Mouse (Mus musculus) midbrain, embryonic 14.5 days (tissue): Measurements from ENCODE around the gene Gm21680. TPM values are rescaled to one million over a fixed set of nuclear protein-coding genes. Genes with fewer than 3 reads are reported as not detected.
"Not testable (repeated sequence)": the region's sequence is repeated elsewhere in the genome, so short reads cannot be mapped to it uniquely, and the experiment has no call there.

Source experiments
- ATAC-seq: fragments of 200-750 bp; cut with Nextera tagmentation; 2 replicates; pipeline ENCODE4 v1.8.0; 2017; ENCODE audit warnings: moderate number of reproducible peaks, moderate library complexity; ENCODE audit not compliant: low FRiP score, low TSS enrichment
- DNase-seq: peaks from one replicate; pipeline ENCODE4 v3.0.0-alpha.2; 2015
- H3K27ac ChIP-seq: fragments of 300-500 bp; sonication (generic); replicated peaks from 2 replicates; pipeline ENCODE4 v1.5.1; 2014; ENCODE audit warnings: mild to moderate bottlenecking, low read depth, low read length, moderate library complexity
- H3K27me3 ChIP-seq: fragments of 300-500 bp; sonication (generic); 2 replicates; pipeline ENCODE4 v1.6.1; 2014; ENCODE audit warnings: low read length, control low read depth, mixed read lengths; ENCODE audit not compliant: control insufficient read depth, insufficient read depth
- H3K36me3 ChIP-seq: fragments of 300-500 bp; sonication (generic); 2 replicates; pipeline ENCODE4 v1.6.1; 2014; ENCODE audit warnings: low read length, control low read depth; ENCODE audit not compliant: control insufficient read depth, insufficient read depth
- H3K4me1 ChIP-seq: fragments of 300-500 bp; sonication (generic); 2 replicates; pipeline ENCODE4 v1.6.1; 2014; ENCODE audit warnings: mild to moderate bottlenecking, antibody characterized with exemption, low read length, control low read depth; ENCODE audit not compliant: control insufficient read depth, insufficient read depth
- H3K4me2 ChIP-seq: fragments of 300-500 bp; sonication (generic); 2 replicates; pipeline ENCODE4 v1.6.1; 2014; ENCODE audit warnings: mild to moderate bottlenecking, low read length, moderate library complexity
- H3K4me3 ChIP-seq: fragments of 300-500 bp; sonication (generic); replicated peaks from 2 replicates; pipeline ENCODE4 v1.5.1; 2014; ENCODE audit warnings: low read depth, low read length
- H3K9ac ChIP-seq: fragments of 300-500 bp; sonication (generic); replicated peaks from 2 replicates; pipeline ENCODE4 v1.6.1; 2014; ENCODE audit warnings: mild to moderate bottlenecking, low read length, moderate library complexity
- H3K9me3 ChIP-seq: fragments of 300-500 bp; sonication (generic); 2 replicates; pipeline ENCODE4 v1.6.1; 2016; ENCODE audit warnings: low read length, control low read depth, mixed read lengths; ENCODE audit not compliant: control insufficient read depth
- WGBS: fragments of 180-500 bp; shearing (Covaris S2); extraction: QIAGEN DNeasy Blood & Tissue Kit; methylation state at CpG from one replicate; pipeline ENCODE4 v1.1.7; 2014; 5-methylcytosine and 5-hydroxymethylcytosine counted together
- polyA plus RNA-seq: library from polyadenylated mRNA; unstranded; fragments of >200 nt; fragmentation: Nextera tagmentation; extraction: Ambion mirVana; gene quantifications from 2 replicates; pipeline ENCODE4 v1.2.1, GENCODE M21; 2014

The Gm21680 gene
- 0.18 TPM in 1 of 2 replicates, not detected in the other for polyA plus RNA-seq

- H3K9me3 ChIP-seq, DNase-seq, H3K36me3 ChIP-seq, H3K9ac ChIP-seq, H3K27ac ChIP-seq, ATAC-seq, H3K4me2 ChIP-seq, H3K27me3 ChIP-seq, H3K4me3 ChIP-seq, H3K4me1 ChIP-seq: not testable (repeated sequence)
- no CpG with 5 or more reads among the region's 2 CpGs for WGBS
These were observed at the start of gene Gm21680 for GRCm38 (mm10) chr5:25972563-25972962. TSS of gene Gm21680 (minus strand) at chr5:25972663.

GRCm38 (mm10) chr5:26007697-26008096, 35.2 kb upstream of the Gm21680 start:
- H3K27ac ChIP-seq, H3K4me1 ChIP-seq, DNase-seq, H3K9me3 ChIP-seq, H3K9ac ChIP-seq, H3K27me3 ChIP-seq, H3K4me3 ChIP-seq, H3K36me3 ChIP-seq: not testable (repeated sequence)
- ATAC-seq: peak; percentile 40; the same call in 1 of the 2 replicates
- peak overlapping the region; percentile 64 for H3K4me2 ChIP-seq
- 69% methylated on average over 6 of the region's 7 CpGs for WGBS

GRCm38 (mm10) chr5:26006937-26007695, 34.7 kb upstream of the Gm21680 start:
- H3K36me3 ChIP-seq, H3K27me3 ChIP-seq, H3K9me3 ChIP-seq, H3K27ac ChIP-seq, H3K4me1 ChIP-seq: not testable (repeated sequence)
- Histone ChIP-seq H3K4me3 (peak overlapping the region; percentile 38), H3K4me2 (peak overlapping the region; percentile 64), H3K9ac (peak overlapping the region; percentile 34)
- ATAC-seq (peak; percentile 80), DNase-seq (peak; percentile 73)
- WGBS: 21% methylated on average over 45 of the region's 45 CpGs

GRCm38 (mm10) chr5:26004698-26005097, 32.2 kb upstream of the Gm21680 start, which contains the start of gene Gm1979:
TSS of gene Gm1979 (minus strand) at chr5:26004798.
- not testable (repeated sequence) for ATAC-seq, H3K9ac ChIP-seq, H3K27me3 ChIP-seq, H3K27ac ChIP-seq, DNase-seq, H3K9me3 ChIP-seq, H3K4me2 ChIP-seq, H3K4me3 ChIP-seq, H3K36me3 ChIP-seq, H3K4me1 ChIP-seq
- 92% methylated on average over 1 of the region's 2 CpGs for WGBS

GRCm38 (mm10) chr5:25988550-25988949, 16.1 kb upstream of the Gm21680 start, which contains the start of gene Gm21698:
TSS of gene Gm21698 (minus strand) at chr5:25988650.
- H3K4me3 ChIP-seq, H3K27me3 ChIP-seq, DNase-seq, H3K9ac ChIP-seq, H3K9me3 ChIP-seq, H3K4me2 ChIP-seq, H3K4me1 ChIP-seq, H3K27ac ChIP-seq, H3K36me3 ChIP-seq, ATAC-seq: not testable (repeated sequence)
- no CpG with 5 or more reads among the region's 3 CpGs for WGBS

GRCm38 (mm10) chr5:25957050-25957449, 15.4 kb downstream of the Gm21680 start:
- H3K27ac ChIP-seq, H3K9me3 ChIP-seq, ATAC-seq, H3K27me3 ChIP-seq, H3K4me3 ChIP-seq, DNase-seq, H3K9ac ChIP-seq, H3K36me3 ChIP-seq, H3K4me1 ChIP-seq: not testable (repeated sequence)
- H3K4me2 ChIP-seq: peak overlapping the region; percentile 39; the same call in 1 of the 2 replicates
- 59% methylated on average over 16 of the region's 17 CpGs for WGBS

GRCm38 (mm10) chr5:25956611-25957010, 15.9 kb downstream of the Gm21680 start:
- 35% methylated on average over 32 of the region's 32 CpGs for WGBS
- not testable (repeated sequence) for H3K36me3 ChIP-seq, H3K27me3 ChIP-seq, H3K4me1 ChIP-seq, H3K9ac ChIP-seq, H3K9me3 ChIP-seq, H3K27ac ChIP-seq
- ATAC-seq: 0 out of 2 replicates have a peak, but pooled peaks have one; percentile 50
- H3K4me3 ChIP-seq: peak overlapping the region; percentile 18; the same call in 1 of the 2 replicates
- peak overlapping the region; percentile 39 for H3K4me2 ChIP-seq
- peak; percentile 47 for DNase-seq

GRCm38 (mm10) chr5:25954317-25954716, 18.1 kb downstream of the Gm21680 start, which contains the start of gene Gm21671:
TSS of gene Gm21671 (minus strand) at chr5:25954417.
- not testable (repeated sequence) for H3K27me3 ChIP-seq, H3K36me3 ChIP-seq, H3K4me1 ChIP-seq, H3K9me3 ChIP-seq, H3K9ac ChIP-seq, DNase-seq, H3K27ac ChIP-seq, H3K4me3 ChIP-seq, H3K4me2 ChIP-seq, ATAC-seq
- 85% methylated on average over 2 of the region's 2 CpGs for WGBS

GRCm38 (mm10) chr5:25945391-25945790, 27.1 kb downstream of the Gm21680 start:
- not testable (repeated sequence) for ATAC-seq, H3K9ac ChIP-seq, H3K4me1 ChIP-seq, DNase-seq, H3K27ac ChIP-seq, H3K9me3 ChIP-seq, H3K4me3 ChIP-seq, H3K4me2 ChIP-seq, H3K27me3 ChIP-seq, H3K36me3 ChIP-seq
- WGBS: 88% methylated on average over 2 of the region's 2 CpGs
